Comparison of ENCODE assay signal across 8 mouse cellular contexts in genomic region chr5:131775222-131775621, GRCm38 (mm10).
DNase-seq lines count a peak whose midpoint lies in the region; ATAC-seq and TF ChIP-seq lines count a peak whose summit lies in the region.

No protein-coding gene starts in this region.

- H3K4me3 ChIP-seq in lung, embryonic 14.5 days (ENCODE audit: low read depth, low read length): no peak overlapping the region
- no peak overlapping the region for H3K4me3 ChIP-seq in forebrain, embryonic 11.5 days (ENCODE audit: low read depth, low read length)
- H3K4me3 ChIP-seq in gastrocnemius, adult 2 months: no peak overlapping the region

- no peaks in the 10 kb centered on the region for H3K4me1 ChIP-seq in lung, embryonic 14.5 days (ENCODE audit: insufficient read depth)
- H3K4me1 ChIP-seq in forebrain, embryonic 11.5 days (replicated peaks; ENCODE audit: control insufficient read depth, insufficient read depth, low read length): no peaks in the 10 kb centered on the region; the same call in 1 of the 2 replicates

- H3K9me3 ChIP-seq in lung, embryonic 14.5 days (ENCODE audit: low read depth, low read length): no peaks in the 10 kb centered on the region
- H3K9me3 ChIP-seq in forebrain, embryonic 11.5 days (ENCODE audit: control insufficient read depth, low read length): no peaks in the 10 kb centered on the region

- intact Hi-C loops in gastrocnemius, adult 2 months (cut with DNase I): no loop called here

- no peaks in the 10 kb centered on the region for H3K27me3 ChIP-seq in lung, embryonic 14.5 days (ENCODE audit: insufficient read depth, low read length)
- H3K27me3 ChIP-seq in forebrain, embryonic 11.5 days (ENCODE audit: control insufficient read depth, insufficient read depth, low read length): no peaks in the 10 kb centered on the region

- DNase-seq in lung, embryonic 14.5 days: peak; percentile 21
- no peak for DNase-seq in lung, postnatal 36 days
- DNase-seq in forebrain, embryonic 11.5 days (ENCODE audit: low spot score): peak; percentile 67
- peak; percentile 59 to 83 for DNase-seq in layer of hippocampus, postnatal 14 days (ENCODE audit: low spot score in 2 of 2)
- DNase-seq in retina, embryonic 14.5 days (ENCODE audit: low spot score): peak; percentile 46
- no peak for DNase-seq in urinary bladder, postnatal 4 days (ENCODE audit: low spot score in 2 of 2)
- DNase-seq in gastrocnemius, adult 2 months: no peak

- no peak for TF ChIP-seq CTCF in lung, embryonic 14.5 days (IDR thresholded peaks at IDR 0.05; ENCODE audit: low read depth)
- TF ChIP-seq CTCF in gastrocnemius, adult 2 months (IDR thresholded peaks at IDR 0.05): no peak

- no peak for ATAC-seq in lung, embryonic 14.5 days (ENCODE audit: insufficient read depth)
- ATAC-seq in forebrain, embryonic 11.5 days (replicated peaks; ENCODE audit: low FRiP score): peak; percentile 58; the same call in 1 of the 2 replicates
- no peak for ATAC-seq in monocyte, adult 5-6 weeks (replicated peaks; ENCODE audit: insufficient number of reproducible peaks, low FRiP score, low TSS enrichment, poor library complexity, severe bottlenecking)

- H3K4me2 ChIP-seq in lung, embryonic 14.5 days: no peak overlapping the region
- H3K4me2 ChIP-seq in forebrain, embryonic 11.5 days (ENCODE audit: low read depth, low read length, severe bottlenecking): no peak overlapping the region

- no peaks in the 10 kb centered on the region for H3K36me3 ChIP-seq in lung, embryonic 14.5 days (ENCODE audit: insufficient read depth)
- no peaks in the 10 kb centered on the region for H3K36me3 ChIP-seq in forebrain, embryonic 11.5 days (ENCODE audit: control insufficient read depth, insufficient read depth, low read length)

- no peak overlapping the region for H3K27ac ChIP-seq in lung, embryonic 14.5 days (ENCODE audit: low read depth)
- no peak overlapping the region for H3K27ac ChIP-seq in forebrain, embryonic 11.5 days (ENCODE audit: low read depth, low read length)
- H3K27ac ChIP-seq in gastrocnemius, adult 2 months: no peak overlapping the region

- 55% methylated on average over 12 of the region's 12 CpGs for WGBS in lung, embryonic 14.5 days
- 40% methylated on average over 12 of the region's 12 CpGs for WGBS in forebrain, embryonic 11.5 days

- no peak overlapping the region for H3K9ac ChIP-seq in lung, embryonic 14.5 days
- H3K9ac ChIP-seq in forebrain, embryonic 11.5 days (ENCODE audit: low read length): no peak overlapping the region

Comparison
In these comparisons a context has a peak if more than half of its experiments do, and no peak if none do; other contexts are left out.
1. DNase-seq: peak in lung, embryonic 14.5 days (single experiment), forebrain, embryonic 11.5 days (single experiment), layer of hippocampus, postnatal 14 days (2 of 2) and retina, embryonic 14.5 days (single experiment); none in lung, postnatal 36 days (single experiment), urinary bladder, postnatal 4 days (0 of 2) and gastrocnemius, adult 2 months (single experiment).